Mouse (Mus musculus): Measurements from ENCODE around the gene B230219D22Rik. TPM values are rescaled to one million over a fixed set of nuclear protein-coding genes. Genes with fewer than 3 reads are reported as not detected.
"Not testable (repeated sequence)": the region's sequence is repeated elsewhere in the genome, so short reads cannot be mapped to it uniquely, and the experiment has no call there.

Gene B230219D22Rik
- total RNA-seq (2022): 10 to 100 TPM; 37.8 to 39.8 (median 39.2) TPM

- DNase-seq (ENCODE audit: low spot score): peak; percentile 80
Measured at GRCm38 (mm10) chr13:55692535-55693242, at the start of gene B230219D22Rik. TSS of gene B230219D22Rik (plus strand) at chr13:55693124.

DNA sequence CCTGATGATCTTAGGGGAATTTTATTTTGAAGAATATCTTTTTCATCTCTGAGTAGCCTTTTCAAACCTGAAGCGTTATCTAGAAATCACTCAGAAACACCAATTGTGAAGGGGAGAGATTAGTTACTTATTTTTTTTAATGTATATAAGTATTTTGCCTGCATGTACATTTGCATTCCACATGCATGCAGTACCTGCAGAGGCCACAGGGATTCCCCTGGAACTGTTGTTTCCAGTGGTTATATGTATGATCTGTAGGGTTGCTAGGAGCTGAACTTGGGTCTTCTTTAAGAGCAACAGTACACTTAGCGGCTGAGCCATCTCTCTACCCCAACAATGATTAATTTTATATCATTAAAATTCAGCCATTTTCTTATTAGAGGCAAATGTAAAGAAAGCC, 48.4 kb upstream of the B230219D22Rik start:
- DNase-seq (ENCODE audit: low spot score): no peak

GRCm38 (mm10) chr13:55650098-55650497, 42.8 kb upstream of the B230219D22Rik start:
- no peak for DNase-seq (ENCODE audit: low spot score)

DNA sequence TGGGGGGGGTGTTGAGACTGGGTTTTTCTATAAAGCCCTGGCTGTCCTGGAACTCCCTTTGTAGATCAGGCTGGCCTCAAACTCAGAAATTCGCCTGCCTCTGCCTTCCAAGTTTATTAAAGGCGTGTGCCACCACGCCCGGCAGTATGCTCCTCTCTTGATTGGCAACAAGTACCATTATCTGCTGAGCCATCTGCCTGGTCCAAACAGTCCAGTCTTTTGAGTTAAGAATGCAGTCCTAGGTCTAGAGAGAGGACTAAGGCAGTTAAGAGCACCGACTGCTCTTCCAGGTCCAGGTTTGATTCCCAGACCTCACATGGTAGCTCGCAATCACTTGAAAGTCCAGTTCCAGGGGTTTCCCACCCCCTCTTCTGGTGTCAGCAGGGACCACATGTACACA, 41.9 kb upstream of the B230219D22Rik start:
- DNase-seq (ENCODE audit: low spot score): no peak

DNA sequence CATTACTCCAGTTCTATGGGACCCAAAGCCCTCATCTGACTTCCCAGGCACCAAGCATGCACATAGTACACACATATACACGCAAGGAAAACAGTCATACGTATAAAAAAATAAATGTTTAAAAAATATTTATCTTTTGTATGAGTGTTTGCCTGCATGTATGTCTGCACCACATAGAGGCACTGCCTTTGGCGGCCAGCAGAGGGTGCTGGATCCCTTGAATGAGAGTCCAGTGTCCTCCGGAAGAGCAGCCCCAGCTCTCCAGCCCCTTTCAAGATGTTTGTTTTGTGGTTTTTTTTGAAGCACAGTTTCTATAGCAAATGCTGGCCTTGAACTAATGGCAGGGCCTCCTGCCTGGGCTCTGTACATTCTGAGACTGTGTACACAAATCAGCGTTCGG, 24.4 kb upstream of the B230219D22Rik start:
- DNase-seq (ENCODE audit: low spot score): peak; percentile 6

DNA sequence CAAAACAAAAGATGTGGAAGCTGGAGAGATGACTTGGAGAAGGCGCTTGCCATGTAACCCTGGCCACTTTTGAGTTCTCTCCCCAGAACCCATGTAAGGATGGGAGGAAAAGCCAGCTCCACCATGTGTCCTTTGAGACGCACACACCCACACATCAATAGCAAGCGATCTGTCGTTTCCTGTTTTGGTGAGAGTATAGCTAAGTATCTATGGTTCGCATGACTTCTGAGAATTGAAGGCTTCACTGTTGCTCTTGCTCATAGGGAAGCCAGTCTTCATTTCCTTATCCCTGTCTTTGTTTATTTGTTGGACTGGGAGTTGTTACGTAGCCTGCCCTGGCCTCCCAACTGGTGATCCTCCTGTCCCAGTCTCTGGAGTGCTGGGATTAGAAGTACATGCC, 20.2 kb upstream of the B230219D22Rik start:
- DNase-seq (ENCODE audit: low spot score): no peak

- no peak for DNase-seq (ENCODE audit: low spot score)
Measured at GRCm38 (mm10) chr13:55677364-55677763, 15.6 kb upstream of the B230219D22Rik start.

DNA sequence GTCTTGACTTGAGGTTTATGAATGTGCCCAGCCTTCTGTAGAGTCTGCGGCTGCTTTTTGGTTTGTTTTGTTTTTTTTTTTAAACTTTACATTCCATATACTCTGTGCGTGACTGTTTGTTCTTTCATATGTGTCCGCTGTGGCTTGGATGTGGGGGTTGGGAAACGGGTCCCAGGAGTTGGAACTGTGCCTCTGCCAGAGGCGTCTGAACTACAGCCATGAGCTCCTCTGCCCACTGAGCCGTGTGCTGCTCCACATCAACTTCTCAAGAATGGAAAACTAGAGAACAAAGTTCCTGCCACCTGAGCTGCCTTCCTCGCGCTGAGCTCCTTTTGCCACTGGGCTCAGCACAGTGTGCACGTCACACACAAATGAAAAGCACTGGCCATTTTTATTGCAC, 10.7 kb upstream of the B230219D22Rik start:
- DNase-seq (ENCODE audit: low spot score): no peak

DNA sequence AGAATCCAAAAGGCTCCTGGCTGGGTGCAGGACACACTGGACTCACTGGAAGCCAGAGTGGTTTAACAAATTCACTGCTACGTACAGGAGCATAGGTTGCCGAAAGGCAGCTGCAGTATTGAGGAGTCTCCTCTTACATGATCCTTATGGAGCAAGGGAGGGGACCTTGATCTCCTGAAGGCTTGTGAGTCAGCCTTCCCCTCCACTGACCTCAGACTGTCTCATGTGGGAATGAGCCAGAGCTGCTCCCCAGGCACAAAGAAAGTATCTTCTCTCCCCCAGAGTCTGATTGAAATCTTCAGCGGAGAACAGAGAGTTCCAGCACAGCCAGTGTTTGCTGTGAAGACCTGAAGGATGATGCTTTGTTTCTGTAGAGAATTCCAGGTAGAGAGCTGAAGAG, 9.3 kb upstream of the B230219D22Rik start:
- no peak for DNase-seq (ENCODE audit: low spot score)

DNA sequence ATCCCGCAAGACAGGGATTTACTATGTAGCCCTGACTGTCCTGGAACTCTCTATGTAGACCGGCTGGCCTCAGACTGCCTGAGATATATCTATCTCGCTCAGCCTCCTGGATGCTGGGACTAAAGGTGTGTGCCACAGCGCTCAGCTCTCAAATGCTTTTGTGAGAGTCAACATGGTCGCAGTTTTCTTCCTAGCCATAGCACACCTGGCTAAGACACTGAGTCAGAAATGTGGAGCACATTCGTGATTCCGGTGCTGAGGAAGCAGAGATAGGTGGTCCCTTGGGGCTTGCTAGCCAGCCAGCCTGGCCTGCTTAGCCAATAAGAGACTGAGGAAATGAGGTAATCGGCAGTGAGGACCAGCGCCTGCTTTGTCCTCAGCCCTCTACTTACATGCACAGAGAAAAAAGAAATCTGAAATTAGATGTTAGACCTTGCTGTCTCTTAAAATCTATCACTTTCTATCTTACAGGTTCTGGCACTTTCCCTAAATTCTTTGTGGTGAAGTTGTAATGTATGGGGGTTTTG, 6.8 kb upstream of the B230219D22Rik start:
- DNase-seq (ENCODE audit: low spot score): no peak

DNA sequence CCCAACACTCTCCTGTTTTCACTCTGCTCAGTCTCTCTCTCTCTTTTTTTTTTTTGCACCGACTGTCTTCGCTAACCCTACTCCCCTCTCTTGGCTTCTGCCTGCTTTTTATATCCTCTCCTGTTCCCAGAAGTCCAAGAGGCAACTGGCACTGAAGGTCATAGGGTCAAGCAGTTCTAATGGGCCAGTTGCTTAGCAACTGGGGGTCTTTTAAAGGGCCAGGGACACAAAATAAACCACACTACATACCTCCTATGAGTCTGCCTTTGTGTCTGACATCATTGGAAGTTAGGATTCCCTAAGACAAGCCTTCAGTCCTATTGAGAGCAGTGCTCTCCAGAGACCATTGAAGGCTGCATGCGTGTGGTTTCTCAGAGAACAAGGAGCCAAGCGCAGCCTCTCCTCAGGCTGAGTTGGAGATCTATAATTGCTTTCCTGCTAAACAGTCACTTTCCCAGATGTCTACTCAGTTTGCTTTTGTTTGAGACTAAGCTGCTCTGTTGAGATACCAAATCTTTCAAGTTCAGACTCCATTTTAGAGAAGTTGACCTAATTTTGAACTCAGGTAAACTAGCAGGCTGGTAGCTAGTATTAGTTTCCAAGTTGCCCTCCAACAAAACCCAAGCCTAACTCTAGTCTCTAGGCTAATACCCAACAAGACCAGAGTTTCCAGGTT, 4.9 kb upstream of the B230219D22Rik start:
- DNase-seq (ENCODE audit: low spot score): no peak

- peak; percentile 7 for DNase-seq (ENCODE audit: low spot score)
Measured at GRCm38 (mm10) chr13:55693243-55693721, 358 bp downstream of the B230219D22Rik start.

DNA sequence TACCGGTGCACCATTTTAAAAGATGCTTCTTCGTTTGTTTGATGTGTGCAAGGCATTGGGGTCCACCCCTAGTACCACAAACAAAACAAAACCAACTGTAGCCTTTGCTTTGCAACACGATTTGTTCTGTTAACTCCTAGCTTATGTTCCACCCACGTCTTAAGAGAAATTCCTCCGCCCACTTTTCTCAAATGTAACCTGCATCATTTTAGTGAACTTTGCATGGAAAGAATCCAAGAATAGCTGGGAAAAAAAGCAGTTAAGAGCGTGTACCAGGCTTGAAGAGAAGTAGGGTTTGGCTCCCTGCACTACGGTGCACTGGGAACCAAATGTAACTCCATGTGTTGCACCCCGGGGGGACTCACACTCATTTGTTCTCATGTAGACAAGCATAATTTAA, 1.2 kb downstream of the B230219D22Rik start:
- DNase-seq (ENCODE audit: low spot score): no peak

DNA sequence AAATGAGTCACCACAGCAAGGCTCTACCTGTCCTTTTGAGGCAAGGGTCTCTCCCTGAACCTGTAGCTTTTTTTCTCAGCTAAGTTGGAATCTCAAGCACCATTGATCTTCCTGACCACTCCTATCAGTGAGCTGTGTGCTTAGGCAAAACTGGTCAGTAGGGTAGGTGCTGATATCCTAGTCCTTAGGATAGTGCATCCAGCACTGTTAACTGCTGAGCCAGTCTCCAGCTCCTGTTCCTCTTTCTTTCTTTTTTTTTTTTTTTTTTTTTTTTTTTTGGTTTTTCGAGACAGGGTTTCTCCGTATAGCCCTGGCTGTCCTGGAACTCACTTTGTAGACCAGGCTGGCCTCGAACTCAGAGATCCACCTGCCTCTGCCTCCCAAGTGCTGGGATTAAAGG, 3.1 kb downstream of the B230219D22Rik start:
- DNase-seq (ENCODE audit: low spot score): not testable (repeated sequence)

GRCm38 (mm10) chr13:55704301-55704700, 11.4 kb downstream of the B230219D22Rik start:
- no peak for DNase-seq (ENCODE audit: low spot score)

DNA sequence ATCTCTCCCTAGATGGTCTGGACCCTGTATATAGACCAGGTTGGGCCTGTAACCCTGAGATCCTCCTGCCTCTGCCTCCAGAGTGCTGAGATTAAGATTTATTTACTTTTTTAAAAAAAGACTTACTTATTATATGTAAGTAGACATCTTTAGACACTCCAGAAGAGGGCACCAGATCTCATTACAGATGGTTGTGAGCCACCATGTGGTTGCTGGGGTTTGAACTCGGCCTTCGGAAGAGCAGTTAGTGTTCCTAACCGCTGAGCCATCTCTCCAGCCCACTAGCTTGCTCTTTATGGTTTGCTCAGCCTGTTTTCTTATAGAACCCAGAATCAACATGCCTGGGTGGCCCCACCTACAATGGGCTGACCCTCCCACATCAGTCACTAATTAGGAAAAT, 19.9 kb downstream of the B230219D22Rik start:
- DNase-seq (ENCODE audit: low spot score): no peak

DNA sequence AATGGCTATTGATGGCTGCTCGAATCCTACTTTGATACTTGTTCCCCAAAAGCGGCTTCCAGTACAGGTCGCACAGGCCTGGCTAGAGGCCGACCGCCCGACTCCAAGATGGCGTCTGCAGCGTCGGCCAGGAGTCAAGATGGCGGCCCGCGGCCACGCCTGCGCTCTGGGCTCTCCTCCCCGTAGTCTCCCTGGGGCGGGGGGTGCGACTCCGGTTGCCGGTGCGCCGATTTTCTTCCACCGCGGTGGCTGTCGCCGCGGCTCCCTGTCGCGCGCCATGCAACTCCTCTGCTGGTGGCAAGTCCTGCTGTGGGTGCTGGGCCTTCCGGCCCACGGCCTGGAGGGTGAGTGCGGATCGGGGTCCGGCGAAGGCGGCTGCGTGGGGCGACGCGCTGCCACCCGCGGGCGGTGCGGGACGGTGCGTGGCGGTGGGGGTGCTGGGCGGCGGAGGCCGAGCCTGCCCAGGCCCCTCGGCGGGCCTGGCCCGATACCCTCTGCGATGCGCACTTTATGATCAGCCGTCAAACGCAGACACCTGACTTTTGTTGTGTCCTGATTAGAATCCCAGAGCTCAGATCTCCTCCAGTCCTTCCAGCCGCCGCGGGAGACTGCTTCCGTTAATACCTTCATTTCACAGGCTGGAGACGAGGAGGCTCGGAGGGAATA, 21.7 kb downstream of the B230219D22Rik start, which contains the start of gene Txndc15:
Gene Txndc15 (plus strand): TSS at position 150 of the 666 bp plus-strand sequence.
- DNase-seq (ENCODE audit: low spot score): peak; percentile 88

- DNase-seq (ENCODE audit: low spot score): no peak
Measured at GRCm38 (mm10) chr13:55715167-55715512, 22.2 kb downstream of the B230219D22Rik start.

DNA sequence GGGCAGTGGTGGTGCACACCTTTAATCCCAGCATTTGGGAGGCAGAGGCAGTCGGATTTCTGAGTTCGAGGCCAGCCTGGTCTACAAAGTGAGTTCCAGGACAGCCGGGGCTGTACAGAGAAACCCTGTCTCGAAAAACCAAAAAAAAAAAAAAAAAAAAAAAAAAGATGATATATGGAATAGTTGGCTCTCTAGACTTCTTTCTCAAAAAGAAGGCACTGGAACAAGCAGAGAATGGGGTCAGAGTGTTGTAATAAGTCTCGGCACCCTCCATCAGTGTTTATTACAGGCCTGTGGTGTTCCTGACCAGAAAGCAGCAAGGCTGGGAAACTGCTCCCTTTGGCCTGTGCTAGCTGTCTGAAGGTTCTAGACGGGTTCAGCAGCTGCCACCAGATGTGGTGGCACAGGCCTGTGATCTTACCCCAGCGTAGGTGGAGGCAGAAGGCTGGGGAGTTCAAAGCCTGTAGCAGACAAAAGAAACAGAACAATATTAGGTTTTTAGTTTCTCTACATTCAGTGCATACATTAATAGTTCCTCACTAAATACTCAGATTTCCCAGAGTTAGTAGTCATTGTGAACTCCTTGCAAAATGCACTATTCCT, 23.1 kb downstream of the B230219D22Rik start:
- no peak for DNase-seq (ENCODE audit: low spot score)

DNA sequence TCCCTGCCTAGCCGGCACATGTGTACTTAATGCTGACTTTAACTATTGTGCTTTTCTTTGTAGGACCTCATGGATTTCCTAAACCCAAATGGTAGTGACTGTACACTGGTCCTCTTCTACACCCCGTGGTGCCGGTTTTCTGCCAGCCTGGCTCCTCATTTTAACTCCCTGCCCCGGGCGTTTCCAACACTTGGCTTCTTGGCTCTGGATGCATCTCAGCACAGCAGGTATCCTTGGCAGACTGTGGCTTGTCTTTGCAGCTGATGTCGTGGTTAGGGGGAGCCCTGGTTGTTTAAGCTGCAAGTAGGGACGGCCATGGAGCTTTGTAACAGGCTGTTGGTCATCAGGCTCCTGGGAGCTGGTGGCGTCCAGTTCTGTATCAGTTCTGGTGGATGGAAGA, 28.6 kb downstream of the B230219D22Rik start:
- DNase-seq (ENCODE audit: low spot score): no peak

DNA sequence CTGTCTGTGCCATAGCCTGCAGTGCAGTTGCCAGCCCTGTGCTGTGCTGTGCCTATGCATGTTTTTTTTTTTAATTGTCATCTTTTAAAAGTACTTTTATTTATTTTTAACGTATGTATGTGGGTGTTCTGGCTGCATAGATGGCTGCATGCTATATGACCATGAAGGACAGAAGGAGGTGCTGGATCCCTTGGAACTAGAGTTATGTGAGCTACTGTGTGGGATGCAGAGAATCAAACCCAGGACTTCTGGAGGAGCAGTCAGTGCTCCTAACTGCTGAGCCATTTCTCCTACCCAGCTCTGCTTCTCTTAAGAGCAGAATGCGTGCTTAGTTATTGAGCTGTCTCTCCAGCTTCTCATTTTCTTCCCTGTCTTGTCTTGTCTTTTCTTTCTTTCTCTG, 29.1 kb downstream of the B230219D22Rik start:
- no peak for DNase-seq (ENCODE audit: low spot score)

DNA sequence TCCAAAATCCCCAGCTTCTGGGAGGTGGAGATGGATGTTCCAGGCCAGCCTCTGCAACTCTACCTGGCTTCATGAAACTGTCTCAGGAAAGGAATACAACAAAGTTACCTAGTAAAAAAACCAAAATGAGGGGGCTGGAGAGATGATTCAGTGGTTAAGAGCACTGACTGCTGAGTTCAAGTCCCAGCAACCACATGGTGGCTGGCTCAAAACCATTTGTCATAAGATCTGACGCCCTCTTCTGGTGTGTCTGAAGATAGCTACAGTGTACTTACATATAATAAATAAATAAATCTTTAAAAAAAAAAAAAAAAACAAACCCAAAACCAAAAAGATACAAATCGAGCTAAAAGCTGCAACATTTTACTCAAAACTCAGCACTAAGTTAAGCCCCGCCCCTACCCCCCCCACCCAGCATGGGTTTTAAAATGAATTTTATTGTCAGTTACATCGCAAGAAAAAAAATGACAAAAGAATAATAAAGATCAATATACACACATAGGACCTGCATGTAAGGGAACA, 33.7 kb downstream of the B230219D22Rik start:
- DNase-seq (ENCODE audit: low spot score): no peak
